8 mouse cellular contexts compared by ENCODE assay signal in genomic region chr2:115854828-115855311, GRCm38 (mm10).
DNase-seq lines count a peak whose midpoint lies in the region; ATAC-seq and TF ChIP-seq lines count a peak whose summit lies in the region.

No protein-coding gene starts in this region.

- no peak for ATAC-seq in heart, embryonic 11.5 days (replicated peaks; ENCODE audit: insufficient number of reproducible peaks, low FRiP score, low TSS enrichment)
- no peak for ATAC-seq in intestine, embryonic 14.5 days (replicated peaks; ENCODE audit: low FRiP score, low TSS enrichment, low read depth)
- ATAC-seq in midbrain, embryonic 15.5 days (replicated peaks), result no peak

- H3K9me3 ChIP-seq in heart, embryonic 11.5 days (replicated peaks; ENCODE audit: control insufficient read depth, low read length), result no peaks in the 10 kb centered on the region
- no peaks in the 10 kb centered on the region for H3K9me3 ChIP-seq in intestine, embryonic 14.5 days (ENCODE audit: control insufficient read depth, low read length)
- no peaks in the 10 kb centered on the region for H3K9me3 ChIP-seq in midbrain, embryonic 15.5 days

- peak overlapping the region; percentile 43 for H3K4me3 ChIP-seq in heart, embryonic 11.5 days (ENCODE audit: low read depth, low read length)
- peak overlapping the region; percentile 30 for H3K4me3 ChIP-seq in cortical plate, adult 2 months (ENCODE audit: insufficient read depth, low read length)
- H3K4me3 ChIP-seq in intestine, embryonic 14.5 days (ENCODE audit: low read depth, low read length), result peak overlapping the region; percentile 1; the same call in 1 of the 2 replicates
- H3K4me3 ChIP-seq in midbrain, embryonic 15.5 days, result peak overlapping the region; percentile 13; the same call in 1 of the 2 replicates

- peaks cover 15% of the 10 kb centered on the region for H3K27me3 ChIP-seq in heart, embryonic 11.5 days (ENCODE audit: control insufficient read depth, insufficient read depth, low read length)
- peaks cover 33% of the 10 kb centered on the region for H3K27me3 ChIP-seq in intestine, embryonic 14.5 days (replicated peaks; ENCODE audit: control insufficient read depth, insufficient read depth, low read length)
- H3K27me3 ChIP-seq in midbrain, embryonic 15.5 days (replicated peaks), result peaks cover 43% of the 10 kb centered on the region

- DNase-seq in heart, adult 9 months (ENCODE audit: low spot score in 2 of 2), result no peak
- DNase-seq in intestine, embryonic 14.5 days (ENCODE audit: low spot score), result peak; percentile 75
- DNase-seq in gastrocnemius, postnatal 25 days, result no peak
- DNase-seq in spleen, adult 18-20 months, result no peak
- DNase-seq in adipocyte (ENCODE audit: low spot score), result no peak

- TF ChIP-seq POLR2A in cortical plate, adult 2 months (IDR thresholded peaks at IDR 0.05; ENCODE audit: extremely low read depth, insufficient read depth, low read length), result no peak

- WGBS in heart, embryonic 11.5 days (ENCODE audit: insufficient replicate concordance), result 3% methylated on average over 25 of the region's 25 CpGs
- 4% methylated on average over 25 of the region's 25 CpGs for WGBS in intestine, embryonic 14.5 days
- under 1% methylated on average over 25 of the region's 25 CpGs for WGBS in midbrain, embryonic 15.5 days

- no peak overlapping the region for H3K27ac ChIP-seq in heart, embryonic 11.5 days (ENCODE audit: low read depth, low read length)
- H3K27ac ChIP-seq in cortical plate, adult 2 months (ENCODE audit: insufficient read depth, low read length), result no peak overlapping the region
- H3K27ac ChIP-seq in intestine, embryonic 14.5 days (ENCODE audit: low read depth), result peak overlapping the region; percentile 22
- H3K27ac ChIP-seq in midbrain, embryonic 15.5 days, result peak overlapping the region; percentile 58

- H3K4me1 ChIP-seq in heart, embryonic 11.5 days (ENCODE audit: control insufficient read depth, insufficient read depth, low read length), result peaks cover 14% of the 10 kb centered on the region
- no peaks in the 10 kb centered on the region for H3K4me1 ChIP-seq in cortical plate, adult 2 months (ENCODE audit: control insufficient read depth, insufficient read depth, low read length)
- peaks cover 26% of the 10 kb centered on the region for H3K4me1 ChIP-seq in intestine, embryonic 14.5 days (replicated peaks; ENCODE audit: control insufficient read depth, insufficient read depth, low read length)
- peaks cover 37% of the 10 kb centered on the region for H3K4me1 ChIP-seq in midbrain, embryonic 15.5 days

- TF ChIP-seq CTCF in cortical plate, adult 2 months (IDR thresholded peaks at IDR 0.05; ENCODE audit: extremely low read depth, insufficient read depth, low read length), result no peak

- peak overlapping the region; percentile 75 for H3K4me2 ChIP-seq in heart, embryonic 11.5 days
- peak overlapping the region; percentile 65 for H3K4me2 ChIP-seq in intestine, embryonic 14.5 days (ENCODE audit: low read length)
- H3K4me2 ChIP-seq in midbrain, embryonic 15.5 days, result peak overlapping the region; percentile 41

- H3K36me3 ChIP-seq in heart, embryonic 11.5 days (ENCODE audit: control insufficient read depth, insufficient read depth, low read length), result no peaks in the 10 kb centered on the region
- H3K36me3 ChIP-seq in intestine, embryonic 14.5 days (ENCODE audit: control insufficient read depth, insufficient read depth, low read length), result no peaks in the 10 kb centered on the region
- no peaks in the 10 kb centered on the region for H3K36me3 ChIP-seq in midbrain, embryonic 15.5 days (replicated peaks)

- peak overlapping the region; percentile 49; the same call in 1 of the 2 replicates for H3K9ac ChIP-seq in heart, embryonic 11.5 days (ENCODE audit: low read depth, low read length)
- 0 out of 2 replicates have a peak overlapping the region, but pooled peaks have one; percentile 3 for H3K9ac ChIP-seq in intestine, embryonic 14.5 days (ENCODE audit: low read length)
- H3K9ac ChIP-seq in midbrain, embryonic 15.5 days, result peak overlapping the region; percentile 7; the same call in 1 of the 2 replicates

Comparison
In these comparisons a context has a peak if more than half of its experiments do, and no peak if none do; other contexts are left out.
1. H3K27ac ChIP-seq: peak in intestine, embryonic 14.5 days (single experiment) and midbrain, embryonic 15.5 days (single experiment); none in heart, embryonic 11.5 days (single experiment) and cortical plate, adult 2 months (single experiment).
2. Peak in every context shown above with its lines, with median percentiles within 50 percentile points of each other: H3K4me2 ChIP-seq, H3K4me3 ChIP-seq and H3K9ac ChIP-seq.